Mouse (Mus musculus) kidney, adult 9 months (tissue): Measurements from ENCODE around the gene Id3.

Source experiments
- DNase-seq: peaks from one replicate; pipeline ENCODE4 v3.0.0; 2022

Gene Id3

GRCm38 (mm10) chr4:136148342-136149044 is 5.2 kb downstream of the Id3 start:
- peak; percentile 79 for DNase-seq

- no peak for DNase-seq
Observed at GRCm38 (mm10) chr4:136149045-136149379, 5.7 kb downstream of the Id3 start.

GRCm38 (mm10) chr4:136149734-136150133 is 6.4 kb downstream of the Id3 start:
- peak; percentile 69 for DNase-seq

GRCm38 (mm10) chr4:136150596-136150995 is 7.3 kb downstream of the Id3 start:
- DNase-seq = no peak

- DNase-seq = no peak
Observed at GRCm38 (mm10) chr4:136152821-136153220, 9.5 kb downstream of the Id3 start.

- DNase-seq = no peak
Observed at GRCm38 (mm10) chr4:136154462-136154861, 11.2 kb downstream of the Id3 start.

GRCm38 (mm10) chr4:136158498-136158897 is 15.2 kb downstream of the Id3 start:
- no peak for DNase-seq

GRCm38 (mm10) chr4:136159802-136160397 is 16.6 kb downstream of the Id3 start:
- DNase-seq = peak; percentile 86

- peak; percentile 90 for DNase-seq
Observed at GRCm38 (mm10) chr4:136163448-136163847, 20.2 kb downstream of the Id3 start.

- DNase-seq = no peak
Observed at GRCm38 (mm10) chr4:136164981-136165380, 21.7 kb downstream of the Id3 start.

- DNase-seq = no peak
Observed at GRCm38 (mm10) chr4:136167701-136168100, 24.4 kb downstream of the Id3 start.

GRCm38 (mm10) chr4:136170401-136170800 is 27.1 kb downstream of the Id3 start:
- peak; percentile 61 for DNase-seq

- DNase-seq = no peak
Observed at GRCm38 (mm10) chr4:136171455-136171854, 28.2 kb downstream of the Id3 start.

- peak; percentile 71 for DNase-seq
Observed at GRCm38 (mm10) chr4:136172011-136172541, 28.8 kb downstream of the Id3 start, which contains the start of gene E2f2. E2f2 (plus strand) TSS chr4:136172394.

GRCm38 (mm10) chr4:136172542-136173209 is 29.4 kb downstream of the Id3 start:
- peak; percentile 64 for DNase-seq

GRCm38 (mm10) chr4:136173210-136173715 is 30.0 kb downstream of the Id3 start:
- DNase-seq = no peak

- DNase-seq = no peak
Observed at GRCm38 (mm10) chr4:136174216-136175193, 31.2 kb downstream of the Id3 start.

- DNase-seq = no peak
Observed at GRCm38 (mm10) chr4:136176022-136176552, 32.8 kb downstream of the Id3 start.

- no peak for DNase-seq
Observed at GRCm38 (mm10) chr4:136177244-136177611, 33.9 kb downstream of the Id3 start.

- DNase-seq = no peak
Observed at GRCm38 (mm10) chr4:136177612-136178474, 34.5 kb downstream of the Id3 start.

- DNase-seq = no peak
Observed at GRCm38 (mm10) chr4:136178475-136178921, 35.2 kb downstream of the Id3 start.
